Mouse (Mus musculus) bone marrow, adult 2 months (tissue): Measurements from ENCODE around the gene Folr2.
A peak's percentile ranks its signal among the peaks of the same experiment; 100 is the strongest.

Experiments
- CTCF ChIP-seq: fragments of 200-500 bp; IDR thresholded peaks from 2 replicates; pipeline ENCODE4 v1.5.1; 2011; ENCODE audit warnings: low read length, control low read depth; ENCODE audit not compliant: control insufficient read depth, insufficient read depth
- POLR2A ChIP-seq: fragments of 200-500 bp; IDR thresholded peaks from 2 replicates; pipeline ENCODE4 v1.6.1; 2011; ENCODE audit warnings: low read depth, mild to moderate bottlenecking, control low read depth, low read length, borderline replicate concordance; ENCODE audit not compliant: control insufficient read depth

- TF ChIP-seq CTCF (no peak), POLR2A (peak; percentile 66; the same call in 1 of the 2 replicates)
Measured at GRCm38 (mm10) chr7:101896104-101897066, 39.4 kb upstream of the Folr2 start.
